Mouse (Mus musculus) cerebellum, postnatal 14 days (tissue): Measurements from ENCODE around the gene Rxfp3.
A peak's percentile ranks its signal among the peaks of the same experiment; 100 is the strongest.
"Not testable (repeated sequence)": the region's sequence is repeated elsewhere in the genome, so short reads cannot be mapped to it uniquely, and the experiment has no call there.

Source experiments
- DNase-seq, 2 experiments: peaks; one replicate each; pipeline ENCODE4 v3.0.0; 2021; ENCODE audit warnings: mixed read lengths in 2 of 2

The Rxfp3 gene

DNA sequence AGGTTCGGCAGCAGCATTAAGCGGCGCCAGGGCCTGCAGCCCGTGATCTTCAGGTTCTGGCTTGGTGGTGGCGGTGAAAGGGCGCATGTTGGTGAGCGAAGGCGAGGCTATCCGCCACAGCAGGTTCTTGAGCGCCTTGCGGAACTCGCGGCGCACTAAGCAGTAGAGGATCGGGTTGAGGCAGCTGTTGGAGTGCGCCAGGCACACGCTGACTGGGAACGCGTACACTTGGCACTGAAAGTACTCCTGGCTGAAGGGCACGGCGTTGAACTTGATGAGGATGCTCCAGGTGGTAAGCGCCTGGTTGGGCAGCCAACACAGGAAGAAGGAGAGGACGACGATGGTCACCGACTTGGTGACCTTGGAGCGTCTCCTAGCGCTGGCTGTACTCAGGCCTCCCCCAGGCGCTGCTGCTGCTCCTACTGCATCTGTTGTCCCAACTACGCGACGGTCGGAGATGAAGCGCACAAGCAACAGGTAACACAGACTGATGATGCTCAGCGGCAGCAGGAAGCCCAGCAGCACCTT lies 1.8 kb downstream of the Rxfp3 start:
- peak; percentile 8 to 10 for DNase-seq

DNA sequence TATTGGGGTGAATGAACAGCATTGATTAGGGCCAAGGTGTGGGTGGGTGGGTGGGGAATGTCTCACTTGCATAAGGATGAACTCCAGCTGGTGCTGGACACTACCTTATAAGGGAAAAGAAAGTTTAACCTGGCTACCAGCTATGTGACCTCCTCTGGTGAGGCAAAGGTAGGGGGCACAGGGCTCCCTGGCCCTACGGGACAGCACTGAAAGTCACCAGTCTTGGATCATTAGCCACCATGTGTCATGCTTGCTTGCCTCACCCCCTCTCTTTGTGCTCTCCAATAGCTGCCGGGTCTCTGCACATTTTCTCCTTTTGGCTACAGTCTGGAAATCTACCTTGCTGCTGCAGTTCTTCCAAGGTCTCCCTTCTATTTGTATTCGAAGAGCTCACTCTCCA lies 7.6 kb downstream of the Rxfp3 start:
- DNase-seq: no peak

DNA sequence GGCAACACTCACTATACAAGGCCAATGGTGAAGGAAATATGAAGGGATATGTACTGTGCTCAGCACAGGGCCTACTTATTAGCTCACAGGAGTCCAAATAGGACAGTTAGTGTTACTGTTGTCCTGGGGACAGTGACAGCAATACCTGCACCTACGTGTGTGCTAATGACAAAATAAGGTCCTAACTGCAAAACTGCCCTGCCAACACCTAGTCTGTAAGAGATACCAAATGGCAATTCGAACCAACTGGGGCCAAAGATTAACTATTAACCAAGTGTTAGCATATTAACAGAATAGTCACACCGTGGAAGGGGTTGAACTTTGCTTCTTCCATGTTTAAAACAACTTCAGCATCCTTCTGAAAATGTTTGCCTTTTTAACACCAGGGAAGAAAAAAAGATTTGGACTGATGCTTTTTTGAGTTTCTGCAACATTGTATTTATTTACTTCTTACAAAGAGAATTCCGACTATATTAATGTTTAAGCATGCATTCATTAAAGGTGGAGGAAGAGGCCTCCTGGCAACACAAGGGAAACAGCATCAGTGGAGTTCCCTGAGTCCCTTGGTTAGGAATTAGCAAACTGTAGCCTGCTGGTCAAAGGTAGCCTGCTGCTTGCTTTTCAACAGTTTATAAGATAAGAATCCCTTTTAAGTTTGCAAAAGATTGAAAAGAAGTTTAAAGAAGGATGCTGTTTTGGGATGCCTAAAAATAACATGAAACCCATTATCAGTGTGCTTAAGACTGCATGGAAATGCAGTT lies 10.8 kb downstream of the Rxfp3 start:
- no peak for DNase-seq

DNA sequence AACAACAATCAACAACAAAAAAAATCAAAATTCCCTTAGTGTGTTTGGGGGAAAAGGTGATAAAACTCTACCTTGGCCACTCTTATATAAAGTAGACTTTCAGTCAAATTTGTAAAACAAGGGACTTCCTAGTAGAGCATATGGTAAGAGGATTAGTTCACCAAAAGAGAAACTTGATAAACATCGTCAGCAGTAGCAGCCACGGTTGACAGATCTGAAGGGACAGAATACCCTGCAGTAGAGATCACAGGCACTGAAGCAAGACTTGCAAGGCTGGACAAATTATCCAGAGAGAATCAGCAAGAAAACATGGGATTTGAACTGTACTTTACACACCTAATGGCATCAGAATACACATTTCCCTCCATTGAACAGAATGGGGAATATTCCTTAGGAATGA lies 22.9 kb downstream of the Rxfp3 start:
- no peak for DNase-seq

DNA sequence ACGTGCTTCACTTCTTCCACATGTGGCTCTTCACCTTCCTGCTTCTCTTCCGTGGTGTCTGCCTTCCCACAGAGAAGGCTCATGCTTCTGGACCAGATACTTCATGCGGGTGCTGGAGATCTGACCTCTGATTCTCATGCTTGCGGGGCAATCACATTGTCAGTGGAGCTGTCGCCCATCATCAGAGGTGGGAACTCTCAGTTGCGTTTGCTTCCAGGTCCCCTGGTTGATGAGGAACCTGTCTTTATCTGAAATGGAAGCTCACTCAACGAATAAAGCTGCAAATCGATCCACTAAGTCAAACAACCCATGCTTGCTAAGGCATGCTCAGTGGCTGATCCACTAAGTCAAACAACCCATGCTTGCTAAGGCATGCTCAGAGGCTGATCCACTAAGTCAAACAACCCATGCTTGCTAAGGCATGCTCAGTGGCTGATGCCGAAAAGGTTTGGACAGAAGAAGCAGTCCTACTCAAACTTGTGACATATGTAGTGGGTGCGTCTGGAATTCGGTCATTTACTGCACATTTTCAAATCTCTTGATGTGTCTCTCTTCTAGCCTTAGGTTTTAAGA lies 26.7 kb downstream of the Rxfp3 start:
- no peak for DNase-seq

DNA sequence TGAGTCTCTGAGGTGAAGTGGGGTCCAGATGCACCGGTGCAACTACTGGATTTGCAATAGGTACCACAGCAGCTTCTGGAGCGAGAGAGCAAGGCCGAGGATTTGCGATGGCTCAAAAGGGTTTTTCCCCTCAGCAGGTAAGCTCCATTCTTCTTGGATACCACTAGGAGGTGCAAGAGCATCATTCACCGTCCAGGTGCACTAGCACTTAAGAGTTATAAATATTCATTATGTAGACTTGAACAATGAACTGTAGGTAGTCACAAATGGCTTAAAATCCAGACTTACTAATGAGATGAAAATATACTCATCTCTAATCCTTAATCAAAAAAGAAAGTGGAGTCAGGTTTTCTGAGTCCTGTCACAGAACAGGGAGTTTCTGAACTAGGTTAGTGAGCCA lies 29.0 kb downstream of the Rxfp3 start:
- DNase-seq: peak; percentile 6 to 23

DNA sequence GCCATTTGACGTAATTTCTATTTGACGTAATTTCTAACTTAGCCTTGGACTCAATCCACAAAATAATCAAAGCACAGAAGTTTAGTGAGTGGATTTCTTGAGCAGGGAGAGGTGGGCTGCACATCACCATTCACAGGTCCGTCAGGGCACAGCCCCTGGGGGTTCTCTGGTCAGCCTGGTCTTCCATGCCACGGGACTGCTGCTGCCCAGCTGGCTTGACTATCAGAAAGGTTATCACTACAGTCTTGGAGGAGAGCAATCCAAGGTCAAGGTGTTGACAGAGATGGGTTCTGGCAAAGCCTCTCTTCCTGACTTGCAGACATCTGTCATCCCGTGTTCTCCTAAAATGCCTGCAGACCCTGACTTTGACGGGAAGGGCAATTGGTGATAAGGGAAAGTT lies 33.1 kb downstream of the Rxfp3 start:
- no peak for DNase-seq

DNA sequence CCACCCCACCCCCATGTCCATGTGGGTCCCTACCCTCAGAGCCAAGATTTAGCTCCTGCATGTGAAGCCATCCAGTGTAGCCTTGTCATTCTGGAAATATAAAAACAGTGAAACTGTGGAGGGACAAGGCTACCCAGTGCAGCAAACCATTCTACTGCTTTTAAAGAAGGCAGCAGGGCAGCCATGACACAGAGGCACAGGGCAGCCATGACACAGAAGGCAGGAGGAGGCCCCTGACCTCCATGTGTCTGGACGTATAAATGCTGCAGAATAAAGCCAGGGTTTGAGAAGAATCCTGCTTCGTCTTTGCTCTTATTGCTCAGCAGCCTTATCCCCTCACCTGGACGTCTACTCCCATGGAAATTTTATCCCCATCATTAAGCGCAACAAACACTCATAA lies 34.0 kb downstream of the Rxfp3 start:
- no peak for DNase-seq

DNA sequence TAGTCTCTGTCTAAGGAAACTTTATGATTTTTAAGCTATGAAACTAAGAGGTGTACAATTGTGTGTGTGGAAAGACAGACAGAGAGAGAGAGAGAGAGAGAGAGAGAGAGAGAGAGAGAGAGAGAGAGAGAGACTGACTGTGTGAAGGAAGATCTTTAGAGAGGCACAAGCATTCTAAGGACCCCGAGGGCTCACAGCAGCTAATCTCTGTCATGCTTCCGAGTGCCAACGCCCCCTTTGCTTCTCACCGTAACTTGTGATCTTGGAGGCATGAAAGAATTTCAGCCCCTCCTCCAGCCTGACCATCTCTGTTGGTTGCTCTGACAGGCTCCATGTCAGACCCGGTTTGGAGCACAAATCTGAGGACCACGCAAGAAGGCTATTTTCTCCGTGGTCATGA lies 37.4 kb downstream of the Rxfp3 start, which contains the start of gene Slc45a2:
Slc45a2 (plus strand) TSS at position 301 of the 400 bp plus-strand sequence.
- DNase-seq: no peak

DNA sequence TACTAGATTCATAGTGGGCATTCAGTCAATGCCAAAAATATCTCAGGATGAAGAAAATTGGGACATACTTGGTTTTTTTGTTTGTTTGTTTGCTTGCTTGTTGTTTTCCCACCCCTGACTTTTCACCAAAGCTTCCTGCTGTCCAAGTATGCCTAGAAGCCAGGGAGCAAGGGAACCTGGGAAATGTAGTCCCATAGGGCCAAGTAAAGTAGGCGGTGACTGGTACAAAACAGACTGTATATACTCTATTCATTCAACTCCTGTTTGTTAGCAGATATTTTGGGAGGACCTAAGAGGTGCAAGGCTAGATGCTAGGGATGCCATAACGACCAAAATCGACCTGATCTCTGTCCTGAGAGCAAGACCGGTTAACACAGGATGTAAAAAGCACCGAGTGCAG lies 38.0 kb downstream of the Rxfp3 start:
- peak; percentile 12 to 14 for DNase-seq

DNA sequence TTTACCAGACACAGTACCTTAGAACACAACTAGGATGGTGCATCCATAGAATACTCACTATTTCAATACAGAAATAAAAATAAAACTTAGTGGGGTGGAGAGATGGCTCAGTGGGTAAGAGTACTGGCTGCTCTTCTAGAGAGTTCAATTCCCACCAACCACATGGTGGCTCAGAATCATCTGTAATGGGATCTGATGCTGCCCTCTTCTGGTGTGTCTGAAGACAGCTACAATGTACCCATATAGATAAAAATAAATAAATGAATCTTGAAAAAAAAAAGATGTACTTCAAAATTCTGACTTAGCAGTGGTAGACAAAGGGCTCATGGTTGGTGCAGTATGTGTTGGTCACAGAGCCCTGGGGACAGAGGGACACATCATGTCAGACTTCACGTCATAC lies 46.2 kb downstream of the Rxfp3 start:
- no peak for DNase-seq

DNA sequence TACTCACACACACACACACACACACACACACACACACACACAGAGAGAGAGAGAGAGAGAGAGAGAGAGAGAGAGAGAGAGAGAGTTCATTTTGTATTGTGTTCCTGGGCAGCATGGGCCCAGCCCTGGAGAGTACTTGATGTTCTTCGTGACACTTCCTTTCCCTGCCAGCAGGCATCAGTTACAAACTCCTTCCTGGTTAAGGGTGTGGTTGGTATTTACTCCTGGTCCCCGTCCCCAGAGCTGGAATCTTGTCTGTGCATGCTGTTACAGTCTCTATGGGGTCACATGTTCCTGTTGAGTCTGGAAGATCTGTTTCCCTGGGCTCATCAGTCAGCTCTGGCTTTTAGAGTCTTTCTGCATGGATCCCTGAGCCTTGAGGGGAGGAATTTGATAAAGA lies 47.4 kb downstream of the Rxfp3 start:
- DNase-seq: no peak

DNA sequence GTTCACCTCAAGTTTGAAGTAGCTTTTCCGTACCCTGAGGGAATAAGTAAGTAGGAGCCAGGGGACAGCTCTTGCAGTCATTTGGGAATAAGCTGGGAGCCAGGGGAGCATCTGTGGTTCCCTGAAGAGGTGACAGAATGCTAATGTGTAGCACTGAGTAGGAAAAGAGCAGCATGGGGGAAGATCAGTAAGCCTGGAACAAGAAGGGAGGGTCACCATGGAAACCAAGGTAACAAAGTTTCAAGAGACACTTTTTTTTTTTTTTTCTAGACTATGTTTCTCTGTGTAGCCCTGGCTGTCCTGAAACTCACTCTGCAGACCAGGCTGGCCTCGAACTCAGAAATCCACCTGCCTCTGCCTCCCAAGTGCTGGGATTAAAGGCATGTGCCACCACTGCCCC lies 51.3 kb downstream of the Rxfp3 start:
- not testable (repeated sequence) for DNase-seq

DNA sequence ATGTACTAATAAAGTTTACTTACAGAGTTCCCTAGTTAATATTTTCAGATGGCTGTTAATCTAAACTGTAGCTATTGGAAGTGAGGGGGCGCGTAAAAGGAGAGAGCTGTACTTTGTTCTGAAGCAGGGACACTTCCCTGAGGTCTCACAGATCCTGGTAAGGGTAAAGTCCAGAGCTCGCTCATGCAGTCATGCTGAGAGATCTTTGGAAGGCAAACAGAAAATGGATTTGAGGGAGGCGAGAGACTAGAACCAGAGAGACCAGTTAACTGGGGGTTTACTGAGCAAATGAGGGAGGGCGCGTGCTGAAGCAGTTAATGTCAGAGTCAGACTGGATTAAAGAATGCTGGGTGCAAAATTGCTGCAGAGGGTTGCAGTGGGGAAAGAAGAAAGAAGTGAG lies 52.0 kb downstream of the Rxfp3 start:
- no peak for DNase-seq
